Mouse (Mus musculus) gastrocnemius, adult 8-10 months (tissue): Measurements from ENCODE around the gene S100pbp. TPM values are rescaled to one million over a fixed set of nuclear protein-coding genes. Genes with fewer than 3 reads are reported as not detected.
"Not testable (repeated sequence)": the region's sequence is repeated elsewhere in the genome, so short reads cannot be mapped to it uniquely, and the experiment has no call there.

ENCODE experiments used
- DNase-seq, 2 experiments: peaks; one replicate each; pipeline ENCODE4 v3.0.0; 2022; ENCODE audit warnings: low spot score in 2 of 2
- total RNA-seq, 4 experiments: library from RNA; stranded (reverse); gene quantifications; 2 replicates each; pipeline ENCODE4 v1.2.4; 2022

S100pbp gene
- total RNA-seq, 4 experiments from 2014 or later = 3.8 to 4.6 (median 4.4) TPM

- no peak for DNase-seq
These were observed 31.8 kb upstream of the S100pbp start for GRCm38 (mm10) chr4:129221097-129222010.

GRCm38 (mm10) chr4:129220376-129221089, 31.0 kb upstream of the S100pbp start:
- peak in 1 of 2 experiments; percentile 50 for DNase-seq

GRCm38 (mm10) chr4:129219198-129219597, 29.7 kb upstream of the S100pbp start:
- DNase-seq = no peak

GRCm38 (mm10) chr4:129218569-129219175, 29.1 kb upstream of the S100pbp start:
- no peak for DNase-seq

- DNase-seq = not testable (repeated sequence)
These were observed 23.0 kb upstream of the S100pbp start for GRCm38 (mm10) chr4:129212486-129212885.

GRCm38 (mm10) chr4:129211461-129211860, 21.9 kb upstream of the S100pbp start:
- no peak for DNase-seq

- no peak for DNase-seq
These were observed 20.0 kb upstream of the S100pbp start for GRCm38 (mm10) chr4:129209504-129209903.

- no peak for DNase-seq
These were observed 17.3 kb upstream of the S100pbp start for GRCm38 (mm10) chr4:129206792-129207191.

GRCm38 (mm10) chr4:129204655-129205054, 15.1 kb upstream of the S100pbp start:
- DNase-seq = no peak

- DNase-seq = no peak
These were observed 8.0 kb upstream of the S100pbp start for GRCm38 (mm10) chr4:129197514-129197913.

GRCm38 (mm10) chr4:129194280-129194679, 4.8 kb upstream of the S100pbp start:
- no peak for DNase-seq

GRCm38 (mm10) chr4:129191691-129192090, 2.2 kb upstream of the S100pbp start:
- no peak for DNase-seq

- DNase-seq = no peak
These were observed 1.0 kb upstream of the S100pbp start for GRCm38 (mm10) chr4:129190538-129190937.

GRCm38 (mm10) chr4:129188803-129189541, 555 bp downstream of the S100pbp start:
- peak; percentile 11 to 41 for DNase-seq

- DNase-seq = no peak
These were observed 1.4 kb downstream of the S100pbp start for GRCm38 (mm10) chr4:129188041-129188659.

- no peak for DNase-seq
These were observed 10.0 kb downstream of the S100pbp start for GRCm38 (mm10) chr4:129179560-129179959.

GRCm38 (mm10) chr4:129172529-129172928, 17.0 kb downstream of the S100pbp start:
- no peak for DNase-seq

- no peak for DNase-seq
These were observed 27.8 kb downstream of the S100pbp start for GRCm38 (mm10) chr4:129161581-129162255.

GRCm38 (mm10) chr4:129161076-129161475, 28.5 kb downstream of the S100pbp start:
- no peak for DNase-seq

- no peak for DNase-seq
These were observed 31.0 kb downstream of the S100pbp start for GRCm38 (mm10) chr4:129158549-129158948.
